Mouse (Mus musculus) MEL (cell line): ENCODE results near the gene Skap2. TPM values are rescaled to one million over a fixed set of nuclear protein-coding genes. Genes with fewer than 3 reads are reported as not detected.

Source experiments
- DNase-seq: peaks from one replicate; pipeline ENCODE4 v3.0.0; 2011; ENCODE audit warnings: low read depth, low spot score
- H3K27ac ChIP-seq: 2 replicates; pipeline ENCODE4 v1.5.1; 2012; ENCODE audit warnings: low read depth, mild to moderate bottlenecking, control low read depth, low read length, moderate library complexity; ENCODE audit not compliant: control insufficient read depth
- H3K27me3 ChIP-seq, 2 experiments: fragments of 150-350 bp in 1 of 2; sonication (generic) in 1 of 2; 2 replicates each; pipeline ENCODE4 v1.6.1; 2012; ENCODE audit warnings: low read length in 2 of 2, mild to moderate bottlenecking in 2 of 2, improper control_type of control experiment in 1 of 2, moderate library complexity in 1 of 2; ENCODE audit not compliant: insufficient read depth in 2 of 2, control insufficient read depth in 1 of 2
- H3K36me3 ChIP-seq, 2 experiments: 2 replicates each; pipeline ENCODE4 v1.6.1; 2012 to 2014; ENCODE audit warnings: low read length in 2 of 2, improper control_type of control experiment in 1 of 2, inconsistent platforms in 1 of 2, mild to moderate bottlenecking in 1 of 2; ENCODE audit not compliant: insufficient read depth in 2 of 2, control insufficient read depth in 1 of 2
- H3K4me1 ChIP-seq, 2 experiments: fragments of 150-350 bp in 1 of 2; sonication (generic) in 1 of 2; 2 replicates each; pipeline ENCODE4 v1.6.1; 2012; ENCODE audit warnings: low read length in 2 of 2, improper control_type of control experiment in 1 of 2, mild to moderate bottlenecking in 1 of 2; ENCODE audit not compliant: insufficient read depth in 2 of 2, control insufficient read depth in 1 of 2
- H3K4me3 ChIP-seq, 2 experiments: fragments of 150-350 bp in 1 of 2; sonication (generic) in 1 of 2; 2 replicates each; pipeline ENCODE4 v1.5.1; 2012; ENCODE audit warnings: low read depth in 2 of 2, low read length in 2 of 2, mild to moderate bottlenecking in 2 of 2, moderate library complexity in 2 of 2, control low read depth in 1 of 2, improper control_type of control experiment in 1 of 2; ENCODE audit not compliant: control insufficient read depth in 1 of 2, insufficient read depth in 1 of 2
- H3K79me2 ChIP-seq: 2 replicates; pipeline ENCODE4 v1.6.1; 2012; ENCODE audit warnings: mild to moderate bottlenecking, low read length, moderate library complexity; ENCODE audit not compliant: control insufficient read depth, poor library complexity, insufficient read depth
- H3K9ac ChIP-seq: 2 replicates; pipeline ENCODE4 v1.6.1; 2012; ENCODE audit warnings: low read depth, mild to moderate bottlenecking, control low read depth, low read length, moderate library complexity; ENCODE audit not compliant: control insufficient read depth, poor library complexity, severe bottlenecking
- H3K9me3 ChIP-seq: fragments of 150-350 bp; sonication (generic); replicated peaks from 2 replicates; pipeline ENCODE4 v1.6.1; 2012; ENCODE audit warnings: mild to moderate bottlenecking, low read length, improper control_type of control experiment, moderate library complexity; ENCODE audit not compliant: insufficient read depth
- BHLHE40 ChIP-seq: IDR thresholded peaks from 2 replicates; pipeline ENCODE4 v1.6.1; 2012; ENCODE audit warnings: low read depth, mild to moderate bottlenecking, inconsistent platforms, low read length, improper control_type of control experiment, borderline replicate concordance
- CHD1 ChIP-seq: IDR thresholded peaks from 2 replicates; pipeline ENCODE4 v1.6.1; 2012; ENCODE audit warnings: low read depth, mild to moderate bottlenecking, inconsistent platforms, low read length, improper control_type of control experiment
- CHD2 ChIP-seq: IDR thresholded peaks from 2 replicates; pipeline ENCODE4 v1.6.1; 2011; ENCODE audit warnings: low read length, improper control_type of control experiment
- CTCF ChIP-seq, 3 experiments: IDR thresholded peaks in 2 of 3; conservative IDR thresholded peaks in 1 of 3; 2 replicates each; pipeline ENCODE4 v1.5.1; 2011 to 2012; ENCODE audit warnings: low read length in 3 of 3, low read depth in 2 of 3, mild to moderate bottlenecking in 2 of 3, improper control_type of control experiment in 1 of 3, inconsistent platforms in 1 of 3, mixed read lengths in 1 of 3, moderate library complexity in 1 of 3; ENCODE audit not compliant: control insufficient read depth in 1 of 3, insufficient read depth in 1 of 3, poor library complexity in 1 of 3, severe bottlenecking in 1 of 3
- E2F4 ChIP-seq: IDR thresholded peaks from 2 replicates; pipeline ENCODE4 v1.6.1; 2011; ENCODE audit warnings: low read depth, low read length, improper control_type of control experiment, borderline replicate concordance
- ELF1 ChIP-seq: IDR thresholded peaks from 2 replicates; pipeline ENCODE4 v1.6.1; 2014; ENCODE audit warnings: low read depth, mild to moderate bottlenecking, inconsistent platforms, low read length, improper control_type of control experiment, moderate library complexity
- ETS1 ChIP-seq: IDR thresholded peaks from 2 replicates; pipeline ENCODE4 v1.6.1; 2012; ENCODE audit warnings: low read depth, mild to moderate bottlenecking, inconsistent platforms, low read length, improper control_type of control experiment, moderate library complexity
- GABPA ChIP-seq: IDR thresholded peaks from 2 replicates; pipeline ENCODE4 v1.6.1; 2012; ENCODE audit warnings: low read depth, mild to moderate bottlenecking, inconsistent platforms, low read length, improper control_type of control experiment, moderate library complexity
- HCFC1 ChIP-seq: IDR thresholded peaks from 2 replicates; pipeline ENCODE4 v1.6.1; 2012; ENCODE audit warnings: low read depth, mild to moderate bottlenecking, inconsistent platforms, low read length, improper control_type of control experiment, moderate library complexity
- JUND ChIP-seq: IDR thresholded peaks from 2 replicates; pipeline ENCODE4 v1.6.1; 2011; ENCODE audit warnings: low read depth, mild to moderate bottlenecking, improper control_type of control experiment, low read length
- MAFK ChIP-seq: IDR thresholded peaks from 2 replicates; pipeline ENCODE4 v1.6.1; 2011; ENCODE audit warnings: low read depth, mild to moderate bottlenecking, low read length, improper control_type of control experiment, borderline replicate concordance
- MAX ChIP-seq: IDR thresholded peaks from 2 replicates; pipeline ENCODE4 v1.6.1; 2011; ENCODE audit warnings: low read length, improper control_type of control experiment
- MAZ ChIP-seq: IDR thresholded peaks from 2 replicates; pipeline ENCODE4 v1.6.1; 2012; ENCODE audit warnings: low read depth, mild to moderate bottlenecking, inconsistent platforms, low read length, improper control_type of control experiment
- MYB ChIP-seq: IDR thresholded peaks from 2 replicates; pipeline ENCODE4 v1.6.1; 2011; ENCODE audit warnings: mild to moderate bottlenecking, low read depth, low read length, improper control_type of control experiment
- MYC ChIP-seq: IDR thresholded peaks from 2 replicates; pipeline ENCODE4 v1.6.1; 2011; ENCODE audit warnings: low read depth, mild to moderate bottlenecking, low read length, improper control_type of control experiment, moderate library complexity
- NELFE ChIP-seq: IDR thresholded peaks from 2 replicates; pipeline ENCODE4 v1.6.1; 2011; ENCODE audit warnings: low read depth, low read length, improper control_type of control experiment
- NRF1 ChIP-seq: IDR thresholded peaks from 2 replicates; pipeline ENCODE4 v1.6.1; 2014; ENCODE audit warnings: low read depth, mild to moderate bottlenecking, inconsistent platforms, low read length, improper control_type of control experiment, moderate library complexity; ENCODE audit not compliant: poor library complexity, insufficient read depth, severe bottlenecking
- POLR2A ChIP-seq, 2 experiments: IDR thresholded peaks; 2 replicates each; pipeline ENCODE4 v1.6.1; 2011 to 2012; ENCODE audit warnings: low read length in 2 of 2, mild to moderate bottlenecking in 2 of 2, control low read depth in 1 of 2, improper control_type of control experiment in 1 of 2, low read depth in 1 of 2, moderate library complexity in 1 of 2; ENCODE audit not compliant: control insufficient read depth in 1 of 2, insufficient read depth in 1 of 2, poor library complexity in 1 of 2
- POLR2AphosphoS5 ChIP-seq: IDR thresholded peaks from 2 replicates; pipeline ENCODE4 v1.6.1; 2012; ENCODE audit warnings: low read depth, borderline replicate concordance, mild to moderate bottlenecking, inconsistent platforms, low read length, moderate library complexity, mixed read lengths
- SIN3A ChIP-seq: IDR thresholded peaks from 2 replicates; pipeline ENCODE4 v1.6.1; 2012; ENCODE audit warnings: low read length, improper control_type of control experiment, inconsistent platforms
- SMC3 ChIP-seq: IDR thresholded peaks from 2 replicates; pipeline ENCODE4 v1.6.1; 2011; ENCODE audit warnings: low read depth, low read length, improper control_type of control experiment
- TAL1 ChIP-seq: IDR thresholded peaks from 2 replicates; pipeline ENCODE4 v1.6.1; 2012; ENCODE audit warnings: mild to moderate bottlenecking, inconsistent platforms, low read length, moderate library complexity, mixed read lengths
- TBP ChIP-seq: IDR thresholded peaks from 2 replicates; pipeline ENCODE4 v1.8.0; 2011; ENCODE audit warnings: low read depth, low read length, improper control_type of control experiment
- TCF12 ChIP-seq: IDR thresholded peaks from 2 replicates; pipeline ENCODE4 v1.6.1; 2014; ENCODE audit warnings: low read depth, mild to moderate bottlenecking, inconsistent platforms, low read length, improper control_type of control experiment, moderate library complexity
- UBTF ChIP-seq: IDR thresholded peaks from 2 replicates; pipeline ENCODE4 v1.6.1; 2012; ENCODE audit warnings: low read depth, mild to moderate bottlenecking, inconsistent platforms, low read length, improper control_type of control experiment, moderate library complexity, borderline replicate concordance; ENCODE audit not compliant: insufficient read depth
- USF1 ChIP-seq: IDR thresholded peaks from 2 replicates; pipeline ENCODE4 v1.6.1; 2014; ENCODE audit warnings: low read depth, mild to moderate bottlenecking, inconsistent platforms, low read length, improper control_type of control experiment, moderate library complexity
- USF2 ChIP-seq, 2 experiments: IDR thresholded peaks; 2 replicates each; pipeline ENCODE4 v1.6.1; 2011 to 2012; ENCODE audit warnings: improper control_type of control experiment in 2 of 2, low read length in 2 of 2, borderline replicate concordance in 1 of 2, inconsistent platforms in 1 of 2, low read depth in 1 of 2, mild to moderate bottlenecking in 1 of 2; ENCODE audit not compliant: insufficient read depth in 1 of 2
- ZC3H11A ChIP-seq: IDR thresholded peaks from 2 replicates; pipeline ENCODE4 v1.6.1; 2012; ENCODE audit warnings: low read depth, mild to moderate bottlenecking, inconsistent platforms, low read length, improper control_type of control experiment
- ZMIZ1 ChIP-seq: IDR thresholded peaks from 2 replicates; pipeline ENCODE4 v1.6.1; 2012; ENCODE audit warnings: low read depth, mild to moderate bottlenecking, inconsistent platforms, low read length, improper control_type of control experiment, moderate library complexity
- ZNF384 ChIP-seq: IDR thresholded peaks from 2 replicates; pipeline ENCODE4 v1.6.1; 2012; ENCODE audit warnings: low read depth, mild to moderate bottlenecking, inconsistent platforms, low read length, improper control_type of control experiment
- polyA plus RNA-seq, 2 experiments: library from polyadenylated mRNA; stranded (reverse) in 1 of 2; unstranded in 1 of 2; fragments of >175 nt in 1 of 2; fragments of >200 nt in 1 of 2; gene quantifications; 2 replicates each; pipeline versions ENCODE4 v1.2.1 to v1.2.4; 2012; ENCODE audit warnings: low replicate concordance in 2 of 2, low read depth in 1 of 2; ENCODE audit not compliant: insufficient read length in 2 of 2, insufficient read depth in 1 of 2, missing spikeins in 1 of 2
- total RNA-seq: library from RNA; depleted of rRNA; stranded (reverse); fragments of 300-350 nt; gene quantifications from 2 replicates; pipeline ENCODE4 v1.2.3, GENCODE M21; 2012

Skap2 gene
- total and polyA plus RNA-seq, 3 experiments: 17.8 to 31.3 TPM; not detected in 1

GRCm38 (mm10) chr6:51820853-51821252, 191.5 kb downstream of the Skap2 start:
- Histone ChIP-seq H3K4me3 (no peak overlapping the region), H3K79me2 (no peaks in the 10 kb centered on the region)
- no peak for TF ChIP-seq TBP
- no peak for TF ChIP-seq SMC3
- no peak for TF ChIP-seq ELF1
- TF ChIP-seq ZMIZ1: no peak
- TF ChIP-seq TCF12: no peak
- no peak for TF ChIP-seq ZNF384
- no peak for TF ChIP-seq CHD2
- TF ChIP-seq USF1: no peak
- no peak for TF ChIP-seq UBTF
- TF ChIP-seq NRF1: no peak
- TF ChIP-seq MAZ: no peak
- no peak for TF ChIP-seq CHD1
- TF ChIP-seq MYB: no peak
- no peak for TF ChIP-seq NELFE
- no peak for TF ChIP-seq TAL1
- no peak for TF ChIP-seq POLR2A (IDR thresholded peaks at IDR 0.05; ENCODE audit: control insufficient read depth in 1 of 2, insufficient read depth in 1 of 2, low read depth in 1 of 2, low read length in 2 of 2, poor library complexity in 1 of 2)
- no peak for TF ChIP-seq ZC3H11A
- TF ChIP-seq MYC: no peak
- TF ChIP-seq BHLHE40: no peak

GRCm38 (mm10) chr6:51816892-51817621, 195.3 kb downstream of the Skap2 start:
- H3K36me3 ChIP-seq: no peaks in the 10 kb centered on the region
- no peak for DNase-seq
- H3K79me2 ChIP-seq: no peaks in the 10 kb centered on the region
- H3K4me3 ChIP-seq: no peak overlapping the region
- no peak overlapping the region for H3K27ac ChIP-seq
- 0 out of 4 replicates have a peak, but pooled peaks cover 0 to 1% of the 10 kb centered on the region in 2 experiments for H3K27me3 ChIP-seq
- no peaks in the 10 kb centered on the region for H3K9me3 ChIP-seq
- no peak overlapping the region for H3K9ac ChIP-seq
- no peaks in the 10 kb centered on the region for H3K4me1 ChIP-seq
- TF ChIP-seq GABPA (no peak), E2F4 (no peak), POLR2AphosphoS5 (no peak), TCF12 (no peak), NELFE (no peak), NRF1 (no peak), ZMIZ1 (no peak), TBP (no peak), JUND (no peak), USF2 (IDR thresholded peaks at IDR 0.05; ENCODE audit: borderline replicate concordance in 1 of 2, insufficient read depth in 1 of 2, low read depth in 1 of 2, low read length in 2 of 2) (no peak), SIN3A (no peak), MAFK (no peak), BHLHE40 (no peak), MYC (no peak), MAX (no peak), POLR2A (IDR thresholded peaks at IDR 0.05; ENCODE audit: control insufficient read depth in 1 of 2, insufficient read depth in 1 of 2, low read depth in 1 of 2, low read length in 2 of 2, poor library complexity in 1 of 2) (no peak), HCFC1 (no peak), CTCF (IDR thresholded peaks at IDR 0.05 in 2 of 3, conservative IDR thresholded peaks at IDR 0.05 in 1 of 3; ENCODE audit: control insufficient read depth in 1 of 3, insufficient read depth in 1 of 3, low read depth in 2 of 3, low read length in 3 of 3, poor library complexity in 1 of 3, severe bottlenecking in 1 of 3) (no peak), ETS1 (no peak)

More at GRCm38 (mm10) chr6:51820853-51821252, 191.5 kb downstream of the Skap2 start:
- Histone ChIP-seq H3K9ac (no peak overlapping the region), H3K36me3 (no peaks in the 10 kb centered on the region), H3K9me3 (no peaks in the 10 kb centered on the region), H3K27ac (no peak overlapping the region), H3K27me3 (0 out of 4 replicates have a peak, but pooled peaks cover 0 to 1% of the 10 kb centered on the region in 2 experiments), H3K4me1 (no peaks in the 10 kb centered on the region)
- DNase-seq: no peak
